Mouse (Mus musculus) cerebellum, postnatal 4 days (tissue): ENCODE data around the gene Mpzl1.
A peak's percentile ranks its signal among the peaks of the same experiment; 100 is the strongest.

Experiments used
- DNase-seq, 2 experiments: peaks; one replicate each; pipeline ENCODE4 v3.0.0; 2022; ENCODE audit warnings: low spot score in 2 of 2, mixed read lengths in 1 of 2

Gene Mpzl1

DNA sequence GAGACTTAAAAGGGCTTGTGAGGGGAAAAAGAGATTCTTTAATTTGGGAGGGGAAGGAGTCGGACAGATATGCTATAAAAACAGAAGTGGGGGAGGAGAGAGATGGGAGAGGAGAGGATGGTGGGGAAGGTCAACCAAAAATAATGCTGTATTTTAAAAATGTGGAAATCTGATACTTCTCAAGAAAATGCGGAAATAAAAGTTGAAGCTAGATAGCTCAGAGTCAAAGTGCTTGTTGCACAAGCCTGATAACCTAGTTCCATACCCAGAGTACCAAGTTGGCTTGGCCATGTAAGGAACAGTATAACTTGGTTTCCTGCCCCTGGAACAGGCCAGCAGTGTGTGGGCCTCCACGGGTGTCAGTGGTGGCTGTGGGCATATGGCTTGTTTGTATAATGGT lies 19.5 kb downstream of the Mpzl1 start:
- DNase-seq: no peak

DNA sequence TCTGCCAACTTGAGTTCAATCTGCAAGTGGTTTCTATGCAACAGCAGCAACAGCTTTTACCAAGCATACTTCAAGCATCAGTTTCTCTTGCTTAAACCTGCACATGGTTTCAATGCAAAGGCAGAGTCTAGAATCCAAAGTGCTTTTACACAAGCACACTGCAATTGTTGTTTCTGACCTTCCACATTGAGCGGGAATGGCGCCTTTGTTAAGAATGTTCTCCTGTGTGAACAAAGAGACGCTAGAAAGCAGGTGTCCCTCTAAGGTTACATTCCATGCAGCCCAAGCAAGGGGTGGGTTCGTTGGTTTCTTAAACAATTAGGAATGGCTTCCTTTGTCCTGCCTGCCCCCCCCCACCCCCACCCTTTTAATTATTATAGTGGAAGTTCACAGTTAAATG lies 20.4 kb downstream of the Mpzl1 start:
- no peak for DNase-seq

DNA sequence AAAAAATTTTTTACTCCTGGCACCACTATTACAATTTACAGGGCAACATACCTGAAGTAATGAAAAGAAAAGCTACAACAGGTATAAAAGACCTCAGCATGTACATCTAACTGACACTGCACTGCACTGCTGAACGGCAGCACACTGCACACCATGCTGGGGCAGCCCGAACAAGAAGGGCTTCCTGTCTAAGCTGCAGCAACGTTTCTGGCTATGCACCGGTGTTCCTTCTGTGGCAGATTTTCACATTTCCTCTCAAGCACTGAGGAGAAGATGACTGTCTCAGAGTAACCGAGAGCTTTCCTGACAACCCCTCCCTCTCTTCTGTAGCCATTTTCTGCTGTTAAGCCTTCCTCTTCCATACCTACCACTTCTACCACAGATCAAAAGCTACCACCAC lies 21.6 kb downstream of the Mpzl1 start:
- DNase-seq: no peak

DNA sequence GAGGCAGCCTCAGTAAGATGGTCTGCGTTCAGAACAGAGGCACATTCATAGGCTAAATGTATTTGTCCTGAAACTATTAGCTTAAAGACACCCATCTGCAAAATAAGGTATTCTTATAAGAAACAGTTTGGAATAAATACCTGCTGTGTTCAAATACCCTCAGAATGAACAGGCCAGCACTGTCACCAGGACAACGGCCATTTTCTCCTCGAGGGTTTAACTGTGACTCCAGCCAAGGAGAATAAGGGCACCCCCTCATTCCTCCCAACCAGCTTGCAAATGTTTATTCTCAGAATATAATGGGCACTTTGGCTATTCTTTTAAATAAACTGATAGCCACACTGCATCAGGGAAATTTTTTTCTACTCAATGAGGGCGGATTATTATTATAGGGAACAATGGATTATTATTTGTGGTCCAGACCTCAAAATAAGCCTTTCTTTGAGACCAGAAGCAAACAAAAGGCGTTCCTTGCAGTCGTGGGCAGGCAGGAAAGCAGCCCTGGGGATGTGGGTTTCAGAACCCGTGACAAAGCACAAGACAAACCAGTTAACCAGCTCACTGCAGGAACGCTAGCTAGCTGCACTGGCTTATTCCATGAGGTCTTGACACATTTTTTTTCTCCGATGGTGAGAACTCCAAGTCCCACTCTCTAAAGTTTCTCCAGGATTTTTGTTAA lies 23.9 kb downstream of the Mpzl1 start:
- DNase-seq: no peak

DNA sequence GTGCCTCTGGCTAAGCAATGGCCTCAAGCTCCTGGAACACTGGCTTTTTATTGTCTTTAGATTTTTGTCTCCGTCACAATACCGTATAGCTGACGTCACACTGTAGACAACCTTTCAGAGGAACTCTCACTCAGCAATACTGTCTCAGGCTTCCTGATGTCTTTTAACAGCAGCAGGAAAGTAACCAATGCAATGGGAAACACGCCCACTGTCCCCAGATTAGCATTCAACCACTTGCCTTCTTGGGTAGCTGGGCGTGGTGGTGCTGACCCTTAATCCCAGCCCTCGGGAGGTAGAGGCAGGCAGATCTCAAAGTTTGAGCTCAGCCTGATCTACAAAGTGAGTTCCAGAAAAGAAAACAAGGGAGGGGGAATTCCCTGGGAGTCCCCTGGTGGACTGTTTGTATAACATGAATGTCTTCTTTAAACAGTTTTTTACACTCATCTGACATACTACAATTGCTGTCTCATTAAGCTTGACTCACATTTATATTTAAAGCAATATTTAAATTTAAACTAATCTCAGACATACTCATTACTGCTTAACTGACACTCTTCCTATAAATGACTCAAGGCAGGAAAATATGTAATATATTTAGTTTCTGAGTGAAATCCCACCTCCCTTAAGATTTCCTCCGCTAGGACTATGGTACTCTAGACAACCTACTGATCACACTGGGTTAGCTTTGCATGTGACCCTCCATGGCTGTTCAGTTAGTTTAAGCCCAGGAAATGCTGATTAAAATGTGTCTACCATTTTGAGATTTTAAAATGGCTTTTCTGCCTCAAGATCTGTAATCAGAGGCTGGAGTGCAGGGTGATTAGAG lies 24.6 kb downstream of the Mpzl1 start:
- no peak for DNase-seq

DNA sequence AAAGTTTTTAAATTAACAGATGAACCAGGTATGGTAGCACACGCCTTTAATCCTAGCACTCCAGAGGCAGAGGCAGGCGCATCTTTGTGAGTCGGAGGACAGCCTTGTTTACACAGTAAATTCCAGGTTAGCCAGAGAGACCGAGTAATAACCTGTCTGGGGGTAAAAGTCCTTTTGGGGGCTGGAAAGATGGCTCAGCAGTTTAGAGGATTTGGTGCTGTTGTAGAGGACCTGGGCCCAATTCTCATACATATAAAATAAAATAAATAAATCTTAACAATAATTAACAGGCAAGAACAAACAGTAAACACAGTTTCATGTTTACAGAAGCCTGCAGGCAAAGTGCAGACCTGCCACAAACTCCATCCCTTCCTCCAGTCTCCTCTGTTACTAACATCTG lies 25.4 kb downstream of the Mpzl1 start:
- DNase-seq: no peak

DNA sequence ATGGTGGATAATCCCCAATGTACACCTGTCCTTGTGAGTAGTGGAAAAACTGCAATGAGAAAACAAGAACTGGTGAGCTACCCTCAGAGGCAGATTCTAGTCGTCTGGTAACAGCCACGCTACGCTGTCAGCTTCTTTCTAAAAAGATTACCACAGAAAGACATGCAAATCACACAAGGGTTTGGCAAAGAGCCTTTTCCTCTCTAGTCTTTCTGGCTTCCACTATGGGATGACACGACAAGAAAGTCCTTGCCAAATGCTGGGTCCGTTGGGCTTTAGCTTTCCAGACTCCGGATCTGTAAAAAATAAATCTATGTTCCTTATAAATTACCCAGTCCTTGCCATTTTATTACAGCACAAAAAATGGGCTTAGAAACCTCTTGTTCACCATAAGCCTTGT lies 28.6 kb downstream of the Mpzl1 start:
- no peak for DNase-seq

DNA sequence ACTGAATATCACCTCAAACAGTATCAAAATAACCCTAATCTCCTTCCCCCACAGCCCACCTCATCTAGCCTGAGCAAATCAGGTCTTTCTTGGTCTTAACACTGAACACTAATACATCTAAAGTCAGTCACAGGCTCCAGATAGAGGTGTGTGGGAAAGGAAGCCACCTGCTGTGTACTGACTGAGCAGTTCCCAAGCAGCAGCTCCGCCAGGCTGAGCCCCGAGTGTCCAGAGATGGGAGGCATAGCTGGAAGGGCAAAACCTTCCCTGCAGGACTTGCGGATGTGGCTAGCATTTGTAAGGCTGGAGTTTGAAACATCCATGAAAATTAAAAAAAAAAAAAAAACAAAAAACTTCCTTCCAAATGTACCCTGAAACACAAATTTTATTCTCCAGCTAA lies 29.2 kb downstream of the Mpzl1 start:
- DNase-seq: no peak

DNA sequence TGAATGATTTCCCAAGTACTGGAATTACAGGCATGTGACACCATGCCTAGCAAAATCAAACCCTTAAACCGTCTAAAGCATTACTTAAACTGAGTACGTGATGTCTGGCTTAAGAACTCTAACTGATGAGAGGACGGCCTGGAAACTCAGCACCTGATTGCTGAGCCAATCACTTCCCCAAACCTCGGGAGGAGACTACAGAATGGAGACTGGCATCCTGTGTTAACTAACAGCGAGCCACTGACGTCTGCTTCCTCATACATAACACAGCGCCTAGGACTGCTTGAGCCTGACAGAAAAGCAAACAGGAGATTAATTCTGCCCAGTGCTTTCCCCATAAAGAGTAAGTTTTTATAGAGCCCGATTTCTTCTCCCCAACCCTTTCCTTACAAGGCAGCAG lies 30.1 kb downstream of the Mpzl1 start:
- DNase-seq: no peak

DNA sequence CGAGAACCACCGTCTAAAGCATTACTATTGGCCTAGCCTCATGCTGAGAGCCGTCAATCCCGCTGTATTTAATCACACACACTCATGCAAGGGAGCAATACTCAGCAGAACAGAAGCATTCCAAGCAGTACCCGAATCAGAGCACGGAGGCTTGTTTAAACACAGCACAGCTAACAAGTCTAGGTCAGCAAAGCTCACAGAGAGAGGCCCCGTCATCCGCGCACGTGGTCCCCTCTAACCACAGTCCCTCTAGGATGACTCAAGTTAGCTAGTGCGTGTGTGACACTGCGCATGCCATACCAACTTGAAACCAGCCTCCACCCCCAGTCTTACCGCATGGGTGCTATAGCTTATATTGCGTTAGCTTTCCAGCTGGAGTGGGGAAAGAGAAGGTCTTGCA lies 31.1 kb downstream of the Mpzl1 start:
- no peak for DNase-seq

DNA sequence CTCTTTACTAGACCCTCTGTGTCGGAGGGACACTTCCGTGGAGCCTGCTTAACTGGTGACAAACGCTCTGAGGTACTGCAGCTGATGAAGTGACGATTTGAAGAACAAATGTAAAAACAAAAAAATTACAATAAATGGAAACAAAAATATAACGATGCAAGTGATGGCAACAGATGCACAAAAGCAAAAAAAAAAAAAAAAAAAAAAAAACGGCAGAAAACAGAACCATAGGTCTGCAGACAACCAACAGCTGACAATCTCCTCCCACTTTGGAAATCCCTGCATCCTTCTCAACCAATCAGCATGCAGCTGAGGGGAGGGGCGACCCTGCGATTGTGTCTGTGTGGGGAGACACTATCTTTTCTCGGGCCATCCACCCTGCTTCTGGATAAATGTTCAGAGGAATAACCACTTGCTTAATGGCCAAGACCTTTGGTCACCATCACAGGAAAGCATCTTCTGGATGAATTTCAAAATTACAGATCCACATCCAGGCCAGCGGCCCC lies 32.5 kb downstream of the Mpzl1 start:
- DNase-seq: no peak

DNA sequence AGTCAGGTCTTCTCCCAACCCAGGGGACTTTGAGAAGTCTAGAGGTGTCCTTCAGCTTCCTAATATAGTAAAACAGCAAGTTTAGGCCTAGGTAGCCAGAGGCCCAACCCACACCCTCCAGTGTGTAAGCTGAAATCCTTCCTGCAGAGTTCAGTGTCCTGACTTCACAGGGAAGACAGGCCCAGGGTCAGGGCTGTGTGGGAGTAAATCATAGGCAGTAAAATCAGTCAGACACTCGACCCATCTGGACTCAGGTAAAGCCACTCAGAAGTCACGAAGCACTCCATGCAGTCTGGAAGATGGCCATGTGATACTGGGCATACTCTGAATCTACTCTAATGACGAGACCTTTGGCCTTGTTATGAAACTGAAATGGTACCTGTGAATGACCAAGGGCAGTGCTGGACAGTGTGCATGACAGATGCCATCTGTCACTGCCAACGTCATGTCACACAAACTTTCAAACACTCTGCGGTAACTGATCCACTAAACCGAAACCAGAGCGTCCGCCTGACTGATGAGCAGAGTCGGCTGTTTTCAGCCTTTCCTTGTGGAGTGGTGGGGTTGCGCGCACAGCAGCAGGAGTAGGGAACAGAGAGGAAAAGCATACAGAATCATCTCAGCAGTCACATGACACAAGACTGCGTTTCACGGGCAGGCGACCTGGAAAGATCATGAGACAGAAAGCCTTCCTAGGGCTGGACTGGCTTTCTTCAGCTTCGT lies 39.5 kb downstream of the Mpzl1 start:
- DNase-seq: no peak

DNA sequence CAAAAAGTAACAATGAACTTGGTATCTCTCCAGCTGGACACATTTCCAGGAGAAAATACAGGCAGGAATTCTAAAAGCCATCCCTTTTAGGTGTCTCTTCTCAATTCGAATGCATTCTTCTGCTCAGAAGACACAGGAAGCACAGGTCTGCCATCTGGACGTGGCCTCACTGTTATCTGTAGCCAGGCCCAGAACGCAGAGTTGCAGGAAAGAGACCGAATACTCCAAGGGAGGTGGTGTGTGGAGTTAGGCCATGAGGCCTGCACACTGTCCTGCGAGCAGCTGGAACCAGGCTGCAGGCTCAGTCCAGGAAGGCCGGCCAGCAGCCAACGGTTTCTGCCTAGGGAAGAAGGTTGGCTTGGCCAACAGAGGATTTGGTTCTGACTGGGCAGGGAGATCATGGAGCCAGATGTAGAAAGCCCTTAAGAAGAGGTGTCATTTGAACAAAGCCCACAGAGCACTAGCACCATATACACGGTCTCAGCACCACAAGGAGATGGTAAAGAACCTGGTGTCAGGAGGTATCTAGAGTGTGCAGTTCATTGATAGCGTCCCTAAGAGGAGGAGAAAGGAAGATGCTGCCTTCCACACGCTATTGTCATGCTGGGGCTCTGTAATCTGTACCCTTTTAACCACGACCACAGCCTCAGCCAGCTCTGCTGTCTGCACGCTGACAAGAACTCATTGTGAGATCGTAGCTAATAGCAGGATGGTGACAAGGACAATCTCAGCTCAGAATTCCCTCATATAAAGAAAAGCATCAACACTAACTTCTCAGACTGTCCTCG lies 41.8 kb downstream of the Mpzl1 start:
- no peak for DNase-seq

DNA sequence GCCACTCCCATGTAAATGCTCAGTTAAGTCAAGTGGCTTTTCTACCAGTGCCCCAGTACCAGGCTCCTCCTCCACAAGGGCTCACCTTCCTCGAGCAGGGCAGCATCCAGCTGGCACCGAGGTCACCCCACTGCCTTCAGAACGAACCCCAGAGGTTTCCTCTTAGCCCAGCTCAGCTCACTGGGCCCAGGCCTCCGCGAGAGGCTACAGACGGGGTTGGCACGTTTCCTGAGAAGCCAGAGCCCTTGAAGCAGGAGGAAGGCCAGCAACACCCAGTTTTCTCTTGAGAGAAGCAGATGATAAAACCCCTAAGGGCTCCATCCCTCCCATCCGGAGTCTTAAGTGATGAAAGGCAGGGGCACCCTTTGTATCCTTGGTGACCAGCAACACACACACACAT lies 43.6 kb downstream of the Mpzl1 start:
- DNase-seq: no peak

DNA sequence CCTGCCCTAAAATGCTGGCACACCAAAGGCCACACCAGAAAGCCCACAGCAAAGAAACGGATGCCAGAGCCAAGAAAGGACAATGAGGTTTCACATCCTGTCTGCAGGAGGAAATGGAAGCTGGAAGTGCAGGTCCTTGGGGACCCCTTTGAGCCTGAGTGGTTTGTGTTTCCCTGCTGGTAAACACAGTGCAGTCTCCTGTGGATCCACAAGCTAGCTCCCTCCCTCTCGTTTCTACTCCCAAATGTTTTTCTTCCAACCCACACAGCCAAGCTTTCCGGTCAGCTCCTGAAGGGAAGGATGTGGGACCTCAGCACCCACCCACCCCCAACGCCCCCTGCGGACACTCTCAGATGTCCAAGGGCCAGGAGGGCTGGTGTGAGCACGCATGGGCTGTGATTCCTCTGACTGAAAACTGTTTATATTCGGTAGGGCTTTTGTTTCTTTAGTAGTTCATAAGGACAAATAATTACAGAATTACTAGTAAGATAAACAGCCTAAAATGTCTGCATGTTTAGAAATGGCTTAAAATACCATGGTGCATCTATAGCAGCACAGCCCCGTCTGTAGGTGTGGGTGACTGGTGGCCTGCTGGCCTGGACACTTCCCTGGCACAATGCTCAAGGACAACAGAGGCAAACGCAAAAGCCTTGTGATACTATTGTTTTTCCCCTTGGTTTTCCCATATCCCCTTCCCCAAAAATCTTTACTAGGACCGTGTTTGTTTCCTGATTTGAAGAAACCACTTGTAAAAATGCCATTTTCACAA lies 44.9 kb downstream of the Mpzl1 start:
- DNase-seq: no peak

DNA sequence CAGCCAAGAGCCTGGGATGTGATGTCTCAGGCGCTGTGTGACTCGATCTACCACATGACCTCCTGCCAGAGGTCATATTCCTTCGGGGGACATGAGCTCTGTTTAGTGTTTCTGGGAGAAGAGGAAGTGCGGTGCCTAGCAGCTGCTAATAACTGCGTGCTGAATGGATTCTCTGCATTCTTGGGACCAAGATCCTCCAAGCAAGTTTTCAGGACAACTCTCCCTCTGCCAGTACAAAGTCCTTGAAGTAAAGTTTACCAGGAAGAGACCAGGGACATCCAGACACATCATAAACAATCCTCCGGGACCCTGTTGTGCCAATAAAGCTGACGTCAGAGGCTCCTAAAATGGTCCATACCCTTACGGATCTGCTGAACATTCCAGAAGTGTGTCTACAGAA lies 46.5 kb downstream of the Mpzl1 start:
- no peak for DNase-seq

DNA sequence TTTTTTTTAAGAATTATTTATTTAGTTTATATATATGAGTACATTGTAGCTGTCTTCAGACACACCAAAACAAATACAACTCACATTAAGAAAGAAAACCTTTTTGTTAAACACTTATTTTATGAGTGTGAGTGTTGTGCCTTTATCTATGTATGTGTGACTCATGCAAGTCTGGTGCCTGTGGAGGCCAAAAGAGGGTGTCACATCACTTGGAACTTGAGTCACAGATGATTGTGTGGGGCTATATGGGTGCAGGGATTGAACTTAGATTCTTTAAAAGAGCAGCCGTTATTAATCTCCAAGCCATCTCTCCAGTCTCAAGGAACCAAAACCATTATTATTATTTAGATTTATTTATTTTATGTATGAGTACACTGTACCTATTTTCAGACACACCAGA lies 48.0 kb downstream of the Mpzl1 start:
- no peak for DNase-seq

DNA sequence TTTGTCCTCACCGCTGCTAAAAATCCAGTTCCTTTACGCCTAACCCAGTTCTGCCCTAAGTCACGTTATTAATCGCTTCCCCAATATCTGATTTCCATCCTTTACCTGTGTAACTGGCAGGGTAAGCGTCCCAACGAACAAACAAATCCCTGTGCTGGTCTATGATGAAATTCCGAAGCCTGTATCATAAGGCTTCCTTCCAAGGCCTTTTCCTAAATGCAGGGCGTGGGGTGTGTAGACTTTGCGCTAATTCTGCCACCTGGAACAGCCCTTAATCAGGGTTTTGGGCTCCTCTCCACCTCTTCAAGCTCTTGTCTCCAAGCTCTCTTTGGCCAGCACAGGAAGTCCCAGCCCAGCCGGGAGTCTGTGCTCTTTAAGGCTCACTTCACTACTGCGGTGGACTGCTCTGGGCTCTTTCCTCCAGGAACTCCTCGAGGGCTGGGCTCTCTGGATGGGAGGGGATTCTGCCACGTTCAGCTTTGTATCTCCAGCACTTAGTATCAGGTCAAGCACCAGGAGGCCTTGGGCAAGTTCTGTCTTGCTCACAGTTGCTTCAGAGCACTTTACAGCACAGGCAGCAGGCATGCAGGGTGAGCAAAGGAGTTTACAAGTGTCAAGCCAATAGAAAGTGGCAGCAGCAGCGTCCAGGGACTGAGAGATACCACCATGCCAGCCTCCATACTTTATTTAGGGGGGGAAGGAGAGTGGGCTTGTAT lies 48.8 kb downstream of the Mpzl1 start:
- DNase-seq: no peak

DNA sequence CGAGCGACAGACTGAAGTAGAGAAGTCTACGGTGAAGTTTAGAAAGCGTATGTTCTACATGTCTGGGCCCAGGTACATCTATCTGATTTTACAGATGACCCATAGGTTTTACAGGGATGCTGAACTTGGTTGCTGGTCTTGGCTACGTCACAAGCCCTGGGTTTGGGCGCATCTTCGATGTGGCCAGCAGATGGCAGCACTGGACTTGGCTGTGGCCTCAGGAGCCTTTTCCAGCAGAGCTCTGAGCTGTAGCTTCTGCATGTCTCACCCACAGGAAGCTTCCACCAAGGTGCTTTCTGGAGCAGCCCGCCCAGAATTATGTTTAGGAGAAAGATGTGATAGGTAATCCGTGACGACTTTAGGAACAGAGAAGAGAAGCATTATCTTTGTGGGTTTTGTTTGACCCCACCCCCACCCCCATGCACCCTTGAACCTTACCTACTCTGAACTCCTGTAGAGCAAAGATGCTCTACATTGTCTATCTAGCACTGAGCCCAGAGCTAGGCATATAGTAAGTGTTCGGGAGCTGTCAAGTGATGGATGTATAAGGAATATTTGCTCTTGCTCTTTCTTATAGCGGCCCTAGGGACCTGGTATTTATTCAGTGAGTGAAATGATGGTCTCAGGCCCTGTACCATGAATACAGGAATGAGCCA lies 50.7 kb downstream of the Mpzl1 start:
- peak; percentile 73 to 89 for DNase-seq

DNA sequence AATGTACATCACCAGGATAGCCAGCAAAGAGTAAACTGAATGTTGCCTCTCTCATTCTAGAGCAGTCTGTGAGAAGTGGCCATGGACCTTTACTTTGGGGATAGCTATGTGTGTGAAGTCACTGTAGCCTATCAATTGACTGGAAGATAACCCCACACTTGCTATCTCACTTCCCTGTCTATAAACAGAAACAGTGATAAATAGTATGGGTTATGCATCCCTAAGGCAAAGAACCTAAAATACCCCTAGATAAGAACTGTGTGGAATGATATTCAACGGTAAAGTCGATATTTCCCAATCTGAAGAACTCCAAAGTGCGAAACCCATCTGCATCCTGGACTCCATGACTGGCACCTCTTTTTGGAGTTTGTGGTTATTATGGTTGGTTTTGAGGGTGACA lies 53.1 kb downstream of the Mpzl1 start:
- no peak for DNase-seq
